Mouse (Mus musculus) mouse embryonic stem cell (cell line): ENCODE results near the gene Gm9958.

Experiments
- in situ Hi-C, 2 experiments: fragments of 300-500 bp; cut with MboI; formaldehyde crosslinking; loops; 1 replicate in 1 of 2; 3 replicates in 1 of 2; pipeline ENCODE4 v1.14.3; 2019 to 2020; ENCODE audit warnings: low sequenced_read_pairs in 2 of 2, low pct_unique_long_range_greater_than_20kb in 1 of 2, mixed read lengths in 1 of 2; ENCODE audit not compliant: unreplicated experiment in 1 of 2

Gene Gm9958

GRCm38 (mm10) chr5:90393764-90394163 is 26.8 kb downstream of the Gm9958 start:
- in situ Hi-C loops = no loop called here

- in situ Hi-C loops = no loop called here
Observed at GRCm38 (mm10) chr5:90394322-90394721, 27.3 kb downstream of the Gm9958 start.

GRCm38 (mm10) chr5:90396817-90397216 is 29.8 kb downstream of the Gm9958 start:
- in situ Hi-C loops = no loop called here

- in situ Hi-C loops = no loop called here
Observed at GRCm38 (mm10) chr5:90405210-90405609, 38.2 kb downstream of the Gm9958 start.

GRCm38 (mm10) chr5:90414142-90414924 is 47.3 kb downstream of the Gm9958 start:
- in situ Hi-C loops = no loop called here

- in situ Hi-C loops = no loop called here
Observed at GRCm38 (mm10) chr5:90414925-90415295, 47.9 kb downstream of the Gm9958 start.
